Mouse (Mus musculus): ENCODE measurements at regions not wholly inside any gene's neighbourhood (a gene's known extent, or its start where the extent isn't known, plus 50 kb on each side); places are given as distances from the start of the nearest gene placed in this dataset.

GRCm38 (mm10) chr3:156252256-156252861 is 309.2 kb upstream of the Negr1 start:
- DNase-seq (ENCODE audit: extremely low spot score, low spot score): no peak

- DNase-seq (ENCODE audit: extremely low spot score, low spot score): peak; percentile 15
Observed at GRCm38 (mm10) chr3:156253172-156253934, 308.2 kb upstream of the Negr1 start.

GRCm38 (mm10) chr3:156256719-156257118 is 304.9 kb upstream of the Negr1 start:
- DNase-seq (ENCODE audit: extremely low spot score, low spot score): no peak

GRCm38 (mm10) chr3:156264654-156265053 is 296.9 kb upstream of the Negr1 start:
- no peak for DNase-seq (ENCODE audit: extremely low spot score, low spot score)

- DNase-seq (ENCODE audit: extremely low spot score, low spot score): no peak
Observed at GRCm38 (mm10) chr3:156267727-156268126, 293.9 kb upstream of the Negr1 start.

GRCm38 (mm10) chr3:156299984-156300770 is 261.4 kb upstream of the Negr1 start:
- DNase-seq (ENCODE audit: extremely low spot score, low spot score): no peak

GRCm38 (mm10) chr3:156301302-156301701 is 260.3 kb upstream of the Negr1 start:
- DNase-seq (ENCODE audit: extremely low spot score, low spot score): no peak

- DNase-seq (ENCODE audit: extremely low spot score, low spot score): no peak
Observed at GRCm38 (mm10) chr3:156301745-156302144, 259.8 kb upstream of the Negr1 start.

GRCm38 (mm10) chr3:156304174-156304573 is 257.4 kb upstream of the Negr1 start:
- no peak for DNase-seq (ENCODE audit: extremely low spot score, low spot score)

GRCm38 (mm10) chr3:156305064-156305463 is 256.5 kb upstream of the Negr1 start:
- DNase-seq (ENCODE audit: extremely low spot score, low spot score): no peak

- no peak for DNase-seq (ENCODE audit: extremely low spot score, low spot score)
Observed at GRCm38 (mm10) chr3:156335033-156335793, 226.4 kb upstream of the Negr1 start.

GRCm38 (mm10) chr3:156341484-156341883 is 220.1 kb upstream of the Negr1 start:
- no peak for DNase-seq (ENCODE audit: extremely low spot score, low spot score)

- no peak for DNase-seq (ENCODE audit: extremely low spot score, low spot score)
Observed at GRCm38 (mm10) chr3:156351727-156352126, 209.9 kb upstream of the Negr1 start.

- DNase-seq (ENCODE audit: extremely low spot score, low spot score): no peak
Observed at GRCm38 (mm10) chr3:156353430-156353829, 208.2 kb upstream of the Negr1 start.

GRCm38 (mm10) chr3:156353841-156354473 is 207.6 kb upstream of the Negr1 start:
- no peak for DNase-seq (ENCODE audit: extremely low spot score, low spot score)

- no peak for DNase-seq (ENCODE audit: extremely low spot score, low spot score)
Observed at GRCm38 (mm10) chr3:156368669-156369343, 192.8 kb upstream of the Negr1 start.

- no peak for DNase-seq (ENCODE audit: extremely low spot score, low spot score)
Observed at GRCm38 (mm10) chr3:156376717-156377116, 184.9 kb upstream of the Negr1 start.

- DNase-seq (ENCODE audit: extremely low spot score, low spot score): no peak
Observed at GRCm38 (mm10) chr3:156382919-156383318, 178.7 kb upstream of the Negr1 start.

- DNase-seq (ENCODE audit: extremely low spot score, low spot score): no peak
Observed at GRCm38 (mm10) chr3:156406136-156406535, 155.5 kb upstream of the Negr1 start.

- DNase-seq (ENCODE audit: extremely low spot score, low spot score): no peak
Observed at GRCm38 (mm10) chr3:156407112-156407511, 154.5 kb upstream of the Negr1 start.

Measured in neural tube, embryonic 10.5 days (tissue).